Comparison of ENCODE assay signal across 25 mouse cellular contexts in the genomic region with DNA sequence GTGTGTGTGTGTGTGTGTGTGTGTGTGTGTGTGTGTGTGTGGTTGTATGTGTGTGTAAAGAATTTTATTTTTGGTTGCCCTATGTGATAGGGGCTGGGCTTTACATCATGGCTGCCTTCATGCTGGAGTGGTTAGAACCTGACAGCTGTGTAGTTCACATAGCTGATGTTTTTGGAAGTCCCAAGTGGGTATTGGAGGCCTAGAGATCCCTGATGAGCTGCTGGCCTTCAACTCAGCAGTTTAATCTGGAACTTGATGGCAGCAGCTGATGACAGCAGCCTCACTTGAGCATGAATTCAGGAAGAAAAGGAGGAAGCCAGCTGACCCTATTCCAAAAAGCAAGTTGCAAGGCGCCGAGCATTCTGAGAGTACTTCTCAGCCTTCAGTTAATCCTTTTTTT.
A peak's percentile ranks its signal among the peaks of the same experiment; 100 is the strongest.
DNase-seq lines count a peak whose midpoint lies in the region; ATAC-seq and TF ChIP-seq lines count a peak whose summit lies in the region.
"Had no signal": no experiment of that assay in that cellular context is flagged by ENCODE, and none has a peak within 500 bp of the region (broad histone marks: within the 10 kb centered on the region; RNA-seq: fewer than 3 reads in every experiment).

No protein-coding gene starts in this region.

- H3K9ac ChIP-seq in embryonic facial prominence, embryonic 14.5 days (ENCODE audit: low read depth, low read length), result no peak overlapping the region
- no peak overlapping the region for H3K9ac ChIP-seq in heart, embryonic 12.5 days
- no peak overlapping the region for H3K9ac ChIP-seq in midbrain, postnatal 0 days (replicated peaks; ENCODE audit: low read length, poor library complexity, severe bottlenecking)
- H3K9ac ChIP-seq in midbrain, embryonic 16.5 days (ENCODE audit: low read depth, low read length), result no peak overlapping the region
- H3K9ac ChIP-seq: forebrain, embryonic 13.5 days; hindbrain, embryonic 14.5 days; liver, embryonic 14.5 days; midbrain, embryonic 13.5 days; neural tube, embryonic 15.5 days had no signal

- H3K4me3 ChIP-seq in embryonic facial prominence, embryonic 14.5 days (ENCODE audit: low read depth, low read length), result no peak overlapping the region
- no peak overlapping the region for H3K4me3 ChIP-seq in embryonic facial prominence, embryonic 10.5 days
- no peak overlapping the region for H3K4me3 ChIP-seq in heart, embryonic 12.5 days
- H3K4me3 ChIP-seq in midbrain, postnatal 0 days (ENCODE audit: low read depth, low read length), result no peak overlapping the region
- no peak overlapping the region for H3K4me3 ChIP-seq in midbrain, embryonic 16.5 days (ENCODE audit: low read depth, low read length)
- H3K4me3 ChIP-seq: forebrain, embryonic 13.5 days; midbrain, embryonic 13.5 days; neural tube, embryonic 15.5 days had no signal

- H3K27me3 ChIP-seq in embryonic facial prominence, embryonic 14.5 days (replicated peaks; ENCODE audit: control insufficient read depth, insufficient read depth, low read length), result no peaks in the 10 kb centered on the region
- no peaks in the 10 kb centered on the region for H3K27me3 ChIP-seq in embryonic facial prominence, embryonic 10.5 days (replicated peaks; ENCODE audit: low read depth, poor library complexity, severe bottlenecking)
- no peaks in the 10 kb centered on the region for H3K27me3 ChIP-seq in heart, embryonic 12.5 days (replicated peaks)
- no peaks in the 10 kb centered on the region for H3K27me3 ChIP-seq in midbrain, postnatal 0 days (ENCODE audit: insufficient read depth, low read length)
- H3K27me3 ChIP-seq in midbrain, embryonic 16.5 days (ENCODE audit: control insufficient read depth, insufficient read depth, low read depth, low read length), result no peaks in the 10 kb centered on the region
- H3K27me3 ChIP-seq: forebrain, embryonic 13.5 days; midbrain, embryonic 13.5 days; neural tube, embryonic 15.5 days; Patski had no signal

- 82% methylated on average over 2 of the region's 2 CpGs for WGBS in embryonic facial prominence, embryonic 14.5 days
- 89% methylated on average over 2 of the region's 2 CpGs for WGBS in embryonic facial prominence, embryonic 10.5 days
- 55% methylated on average over 2 of the region's 2 CpGs for WGBS in heart, embryonic 12.5 days
- 78% methylated on average over 2 of the region's 2 CpGs for WGBS in midbrain, postnatal 0 days
- WGBS in midbrain, embryonic 16.5 days, result 88% methylated on average over 2 of the region's 2 CpGs

- H3K4me2 ChIP-seq in embryonic facial prominence, embryonic 14.5 days (ENCODE audit: low read depth, low read length), result no peak overlapping the region
- no peak overlapping the region for H3K4me2 ChIP-seq in heart, embryonic 12.5 days
- H3K4me2 ChIP-seq in midbrain, postnatal 0 days (ENCODE audit: low read depth, low read length, poor library complexity, severe bottlenecking), result no peak overlapping the region
- no peak overlapping the region for H3K4me2 ChIP-seq in midbrain, embryonic 16.5 days (ENCODE audit: low read length)
- H3K4me2 ChIP-seq: forebrain, embryonic 13.5 days; hindbrain, embryonic 14.5 days; midbrain, embryonic 13.5 days; neural tube, embryonic 15.5 days had no signal

- no peak for TF ChIP-seq CTCF in midbrain, postnatal 0 days (IDR thresholded peaks at IDR 0.05)

- H3K36me3 ChIP-seq in embryonic facial prominence, embryonic 14.5 days (ENCODE audit: control insufficient read depth, insufficient read depth, low read length), result no peaks in the 10 kb centered on the region
- no peaks in the 10 kb centered on the region for H3K36me3 ChIP-seq in embryonic facial prominence, embryonic 10.5 days (replicated peaks)
- no peaks in the 10 kb centered on the region for H3K36me3 ChIP-seq in heart, embryonic 12.5 days
- H3K36me3 ChIP-seq in midbrain, postnatal 0 days (ENCODE audit: insufficient read depth, low read length), result no peaks in the 10 kb centered on the region
- no peaks in the 10 kb centered on the region for H3K36me3 ChIP-seq in midbrain, embryonic 16.5 days (ENCODE audit: control insufficient read depth, insufficient read depth, low read length)
- H3K36me3 ChIP-seq: midbrain, embryonic 13.5 days; neural tube, embryonic 15.5 days had no signal

- no peak for ATAC-seq in embryonic facial prominence, embryonic 14.5 days (ENCODE audit: low read depth)
- ATAC-seq in heart, embryonic 12.5 days (ENCODE audit: insufficient number of reproducible peaks, low FRiP score), result no peak
- ATAC-seq in midbrain, postnatal 0 days (ENCODE audit: low FRiP score), result no peak
- no peak for ATAC-seq in midbrain, embryonic 16.5 days
- ATAC-seq: forebrain, embryonic 13.5 days; intestine, postnatal 0 days; midbrain, embryonic 13.5 days; Patski had no signal

- peak; percentile 5 for DNase-seq in embryonic facial prominence, embryonic 14.5 days (ENCODE audit: low spot score)
- no peak for DNase-seq in embryonic facial prominence, embryonic 10.5 days (ENCODE audit: low spot score)
- DNase-seq in heart, adult 9 months (ENCODE audit: low spot score in 2 of 2), result peak; percentile 2 to 3
- peak; percentile 3 for DNase-seq in midbrain, postnatal 0 days (ENCODE audit: low spot score)
- DNase-seq in lung, postnatal 4 days, result peak; percentile 17 to 41
- DNase-seq in layer of hippocampus, postnatal 10 days (ENCODE audit: low spot score in 2 of 2), result no peak
- DNase-seq: adrenal gland, postnatal 25 days; cerebellum, adult 18-20 months; kidney, postnatal 14 days; layer of hippocampus, adult 9-11 months; liver; retina, postnatal 1 day; thymus, adult 18-20 months; thymus, postnatal 25 days had no signal

- H3K9me3 ChIP-seq in embryonic facial prominence, embryonic 14.5 days (ENCODE audit: control insufficient read depth, low read length), result no peaks in the 10 kb centered on the region
- H3K9me3 ChIP-seq in embryonic facial prominence, embryonic 10.5 days, result no peaks in the 10 kb centered on the region
- H3K9me3 ChIP-seq in heart, embryonic 12.5 days (replicated peaks), result no peaks in the 10 kb centered on the region
- no peaks in the 10 kb centered on the region for H3K9me3 ChIP-seq in midbrain, postnatal 0 days (ENCODE audit: low read length)
- H3K9me3 ChIP-seq in midbrain, embryonic 16.5 days (replicated peaks; ENCODE audit: control insufficient read depth, low read length, poor library complexity, severe bottlenecking), result no peaks in the 10 kb centered on the region
- H3K9me3 ChIP-seq: forebrain, embryonic 13.5 days; midbrain, embryonic 13.5 days; neural tube, embryonic 15.5 days had no signal

- no peak overlapping the region for H3K27ac ChIP-seq in embryonic facial prominence, embryonic 14.5 days (replicated peaks; ENCODE audit: low read depth, low read length)
- no peak overlapping the region for H3K27ac ChIP-seq in embryonic facial prominence, embryonic 10.5 days (replicated peaks)
- H3K27ac ChIP-seq in heart, embryonic 12.5 days (ENCODE audit: poor library complexity, severe bottlenecking), result no peak overlapping the region
- H3K27ac ChIP-seq in midbrain, postnatal 0 days (ENCODE audit: low read depth, low read length), result no peak overlapping the region
- no peak overlapping the region for H3K27ac ChIP-seq in midbrain, embryonic 16.5 days (ENCODE audit: low read length)
- H3K27ac ChIP-seq: forebrain, embryonic 13.5 days; hindbrain, embryonic 14.5 days; liver, embryonic 14.5 days; macrophage; midbrain, embryonic 13.5 days; neural tube, embryonic 15.5 days; stomach, postnatal 0 days had no signal

- no peaks in the 10 kb centered on the region for H3K4me1 ChIP-seq in embryonic facial prominence, embryonic 14.5 days (ENCODE audit: control insufficient read depth, insufficient read depth, low read length)
- H3K4me1 ChIP-seq in embryonic facial prominence, embryonic 10.5 days, result no peaks in the 10 kb centered on the region
- no peaks in the 10 kb centered on the region for H3K4me1 ChIP-seq in heart, embryonic 12.5 days (replicated peaks)
- no peaks in the 10 kb centered on the region for H3K4me1 ChIP-seq in midbrain, postnatal 0 days (ENCODE audit: insufficient read depth, low read length)
- no peaks in the 10 kb centered on the region for H3K4me1 ChIP-seq in midbrain, embryonic 16.5 days (ENCODE audit: control insufficient read depth, insufficient read depth, low read length)
- H3K4me1 ChIP-seq: forebrain, embryonic 13.5 days; midbrain, embryonic 13.5 days; neural tube, embryonic 15.5 days had no signal

Comparison
In these comparisons a context has a peak if more than half of its experiments do, and no peak if none do; other contexts are left out.
1. DNase-seq: peak in embryonic facial prominence, embryonic 14.5 days (single experiment), heart, adult 9 months (2 of 2), midbrain, postnatal 0 days (single experiment) and lung, postnatal 4 days (2 of 2); none in embryonic facial prominence, embryonic 10.5 days (single experiment) and layer of hippocampus, postnatal 10 days (0 of 2).